Mouse (Mus musculus): ENCODE data around the gene Ttn. TPM values are rescaled to one million over a fixed set of nuclear protein-coding genes. Genes with fewer than 3 reads are reported as not detected.
A peak's percentile ranks its signal among the peaks of the same experiment; 100 is the strongest.

The Ttn gene
- total RNA-seq, 2 experiments from 2014 or later, result 0.85 to 0.89 TPM

- intact Hi-C loops (cut with DNase I), result no loop called here
- DNase-seq (ENCODE audit: low spot score in 2 of 2), result no peak
Observed at GRCm38 (mm10) chr2:76675451-76675850, 306.9 kb downstream of the Ttn start.

- peak; percentile 86 to 88 for DNase-seq (ENCODE audit: low spot score in 2 of 2)
- intact Hi-C loops (cut with DNase I), result no loop called here
Observed at GRCm38 (mm10) chr2:76674725-76675427, 307.5 kb downstream of the Ttn start, which contains the start of gene Plekha3. Gene Plekha3 (plus strand): TSS chr2:76675281.

- peak in 1 of 2 experiments; percentile 24 for DNase-seq (ENCODE audit: low spot score in 2 of 2)
- intact Hi-C loops (cut with DNase I), result no loop called here
Observed at GRCm38 (mm10) chr2:76673472-76674081, 308.8 kb downstream of the Ttn start.

- peak; percentile 84 to 90 for DNase-seq (ENCODE audit: low spot score in 2 of 2)
- intact Hi-C loops (cut with DNase I), result loop anchor here (1.0 kb wide), 1 partner anchor 25 kb away; the partner anchor contains the start of genes Pjvk and Prkra
Observed at GRCm38 (mm10) chr2:76672966-76673392, 309.4 kb downstream of the Ttn start, which contains the start of gene Fkbp7. Gene Fkbp7 (minus strand): TSS chr2:76673116.

GRCm38 (mm10) chr2:76672134-76672745 is 310.1 kb downstream of the Ttn start:
- DNase-seq (ENCODE audit: low spot score in 2 of 2), result no peak
- intact Hi-C loops (cut with DNase I), result loop anchor here (1.0 kb wide), 1 partner anchor 24 kb away; the partner anchor contains the start of genes Pjvk and Prkra

- intact Hi-C loops (cut with DNase I), result loop anchor here (1.0 kb wide), 1 partner anchor 23 kb away; the partner anchor contains the start of genes Pjvk and Prkra
- DNase-seq (ENCODE audit: low spot score in 2 of 2), result no peak
Observed at GRCm38 (mm10) chr2:76671641-76672040, 310.7 kb downstream of the Ttn start.

- no peak for DNase-seq (ENCODE audit: low spot score in 2 of 2)
- intact Hi-C loops (cut with DNase I), result no loop called here
Observed at GRCm38 (mm10) chr2:76667200-76667599, 315.1 kb downstream of the Ttn start.

- no peak for DNase-seq (ENCODE audit: low spot score in 2 of 2)
- intact Hi-C loops (cut with DNase I), result no loop called here
Observed at GRCm38 (mm10) chr2:76665531-76665930, 316.8 kb downstream of the Ttn start.

- intact Hi-C loops (cut with DNase I), result no loop called here
- DNase-seq (ENCODE audit: low spot score in 2 of 2), result no peak
Observed at GRCm38 (mm10) chr2:76659419-76659818, 322.9 kb downstream of the Ttn start.

GRCm38 (mm10) chr2:76658551-76658950 is 323.8 kb downstream of the Ttn start:
- DNase-seq (ENCODE audit: low spot score in 2 of 2), result no peak
- intact Hi-C loops (cut with DNase I), result no loop called here

- intact Hi-C loops (cut with DNase I), result no loop called here
- DNase-seq (ENCODE audit: low spot score in 2 of 2), result no peak
Observed at GRCm38 (mm10) chr2:76655982-76656381, 326.4 kb downstream of the Ttn start.

GRCm38 (mm10) chr2:76655444-76655843 is 326.9 kb downstream of the Ttn start:
- intact Hi-C loops (cut with DNase I), result no loop called here
- DNase-seq (ENCODE audit: low spot score in 2 of 2), result no peak

- no peak for DNase-seq (ENCODE audit: low spot score in 2 of 2)
- intact Hi-C loops (cut with DNase I), result no loop called here
Observed at GRCm38 (mm10) chr2:76654646-76655045, 327.7 kb downstream of the Ttn start.

Other genes with a start within 250 kb of the Ttn start
- gene Ccdc141, start 188.1 kb upstream of the Ttn start, total RNA-seq (2021), result 10 to 100 TPM; 17.2 to 24.5 TPM

All from left cerebral cortex, postnatal 25 days (tissue).